In genomic region chr10:121739548-121740505, GRCm38 (mm10) we compare ENCODE assay signal across 8 mouse cellular contexts. TPM values are rescaled to one million over a fixed set of nuclear protein-coding genes. Genes with fewer than 3 reads are reported as not detected.
DNase-seq lines count a peak whose midpoint lies in the region; TF ChIP-seq lines count a peak whose summit lies in the region.

Gene BC048403 (plus strand): TSS chr10:121739937.

- TF ChIP-seq CTCF in gastrocnemius, adult 2 months (IDR thresholded peaks at IDR 0.05): peak; percentile 18; the same call in 1 of the 2 replicates

- peak within 1 kb of the TSS; percentile 79 for H3K4me3 ChIP-seq in gastrocnemius, adult 2 months
- peak within 1 kb of the TSS; percentile 100 for H3K4me3 ChIP-seq in megakaryocyte, embryonic 14.5 days (replicated peaks)

- no peaks in the 10 kb centered on the region for H3K27me3 ChIP-seq in megakaryocyte, embryonic 14.5 days (replicated peaks)

- peaks cover 22% of the 10 kb centered on the region for H3K36me3 ChIP-seq in megakaryocyte, embryonic 14.5 days (replicated peaks; ENCODE audit: low read length)

- peak within 1 kb of the TSS; percentile 87 for H3K27ac ChIP-seq in gastrocnemius, adult 2 months

- intact Hi-C loops in gastrocnemius, adult 2 months (cut with DNase I): no loop called here

- H3K9me3 ChIP-seq in megakaryocyte, embryonic 14.5 days: peaks cover 14% of the 10 kb centered on the region

- DNase-seq in WW6 (ENCODE audit: low read depth, low spot score): peak; percentile 70
- DNase-seq in cerebellum, postnatal 4 days (ENCODE audit: low spot score in 2 of 2): peak; percentile 73 to 89
- peak; percentile 92 for DNase-seq in gastrocnemius, adult 2 months
- peak; percentile 60 for DNase-seq in hindlimb bud, embryonic 11.5 days (ENCODE audit: extremely low spot score, low read depth, low spot score)
- peak; percentile 68 to 70 for DNase-seq in left cerebral cortex, adult 8-10 months (ENCODE audit: low spot score in 2 of 2)
- DNase-seq in right cerebral cortex, postnatal 10 days (ENCODE audit: low spot score in 2 of 2): peak; percentile 88 to 91
- peak; percentile 92 for DNase-seq in urinary bladder, postnatal 25 days (ENCODE audit: low spot score)

- H3K4me1 ChIP-seq in megakaryocyte, embryonic 14.5 days: peaks cover 27% of the 10 kb centered on the region

RNA-seq across cellular contexts. Expression of gene BC048403, which starts in this region (rescaled TPM):
- total RNA-seq in gastrocnemius, adult 2 months (2021): 1 to 10 TPM; 1.5 to 2.0 TPM
- 10 to 100 TPM; 10.7 to 11.5 (median 11.1) TPM for total RNA-seq in left cerebral cortex, adult 8-10 months (2022)
- 6.2 and 7.3 TPM in 2 replicates for polyA plus RNA-seq in megakaryocyte, embryonic 14.5 days (2012; ENCODE audit: insufficient read depth, low replicate concordance)

Comparison
In these comparisons a context has a peak if more than half of its experiments do, and no peak if none do; other contexts are left out.
1. Peak in every context shown above with its lines: DNase-seq, H3K4me3 ChIP-seq and H3K27ac ChIP-seq.